Mouse (Mus musculus) liver, embryonic 14 days (tissue): ENCODE measurements around the gene Cd164l2. TPM values are rescaled to one million over a fixed set of nuclear protein-coding genes. Genes with fewer than 3 reads are reported as not detected.

Experiments used
- polyA plus RNA-seq: library from polyadenylated mRNA; depleted of rRNA; stranded (reverse); fragments of >200 nt; gene quantifications from 2 replicates; pipeline ENCODE4 v1.2.3, GENCODE M21; 2012; rRNA removed

The Cd164l2 gene
- 0.07 TPM in 1 of 2 replicates, not detected in the other for polyA plus RNA-seq

DNA sequence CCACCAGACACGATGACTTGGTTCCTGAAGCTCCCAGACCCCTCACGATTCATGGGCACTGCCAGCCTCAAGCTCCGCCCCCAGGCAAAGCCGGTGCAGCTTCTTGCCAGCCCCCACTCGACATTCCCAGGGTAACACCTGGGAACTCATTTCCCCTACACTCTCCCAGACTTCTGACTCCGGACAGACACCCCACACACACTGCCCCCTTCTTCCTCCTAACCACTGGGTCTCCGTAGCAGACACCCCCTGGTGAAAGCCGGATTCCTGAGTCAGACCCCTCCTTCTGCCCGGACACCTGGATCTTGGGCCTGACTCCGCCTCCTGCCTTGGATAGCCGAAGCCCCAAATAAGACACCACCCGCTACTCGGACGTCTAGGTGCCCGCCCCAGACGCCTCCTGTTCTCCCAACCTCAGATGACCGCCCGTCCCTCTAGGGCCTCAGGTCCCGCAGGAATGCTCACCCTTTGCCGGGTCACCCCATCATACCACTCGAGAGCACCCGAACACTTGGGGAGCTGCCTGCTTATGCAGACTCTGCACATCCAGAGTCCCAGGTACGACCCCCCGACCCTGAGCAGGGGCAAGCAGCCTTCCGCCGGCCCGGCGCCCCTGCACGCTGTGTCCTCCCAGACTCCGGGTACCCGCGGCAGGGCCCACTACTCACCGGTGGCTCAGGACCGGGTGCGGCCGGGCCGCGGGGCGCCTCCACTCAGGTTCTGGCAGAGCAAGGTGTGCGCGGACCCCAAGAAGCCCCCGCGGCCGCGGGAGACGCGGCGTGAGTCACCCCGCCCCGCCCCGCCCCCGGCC, at the start of gene Cd164l2, which contains the start of gene Gpr3:
Cd164l2 (plus strand) TSS at position 381 of the 811 bp plus-strand sequence.
Gpr3 (minus strand) TSS at position 786 of the 811 bp plus-strand sequence.

DNA sequence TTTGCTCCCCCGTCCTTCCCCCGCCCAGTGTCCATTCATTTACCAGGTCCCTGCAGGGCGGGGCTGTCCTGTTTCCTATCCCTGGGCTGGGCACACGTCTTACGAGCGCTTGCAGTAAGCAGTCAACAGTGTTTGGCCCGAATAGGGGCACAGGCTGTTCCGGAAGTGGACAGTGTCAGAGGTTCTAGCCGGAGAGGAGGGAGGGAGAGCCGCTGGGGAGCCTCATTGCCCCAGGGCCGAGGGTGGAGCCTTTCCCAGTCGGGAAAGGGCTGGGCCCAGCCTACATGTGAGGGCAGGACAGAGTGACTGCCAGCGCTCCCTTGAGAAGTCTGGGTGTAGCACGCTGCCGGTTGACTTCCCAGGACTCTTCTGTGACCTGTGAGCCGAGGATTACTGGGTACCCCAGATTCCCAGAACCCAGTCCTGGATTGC, 28.6 kb downstream of the Cd164l2 start, which contains the start of gene Map3k6:
Map3k6 (plus strand) TSS at position 329 of the 432 bp plus-strand sequence.

DNA sequence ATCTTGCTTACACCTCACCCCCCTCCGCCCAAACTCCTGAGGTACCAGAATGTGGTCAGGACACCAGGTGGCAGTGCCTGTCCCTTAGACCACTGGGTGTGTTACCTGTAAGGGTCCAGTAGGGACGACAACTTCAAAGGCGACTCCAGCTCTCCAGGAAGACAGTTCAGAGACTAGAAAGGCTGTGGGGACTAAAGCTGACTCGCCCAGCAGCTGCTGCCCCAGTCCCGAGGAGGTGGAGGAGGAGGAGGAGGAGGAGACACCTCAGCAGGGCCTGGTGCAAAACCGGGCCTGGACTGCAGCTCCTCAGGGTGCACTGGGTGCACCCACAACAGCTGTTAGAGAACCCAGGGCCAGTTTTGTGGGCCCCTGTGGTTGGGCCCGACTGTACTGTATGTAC, 51.0 kb downstream of the Cd164l2 start, which contains the start of gene Sytl1:
Sytl1 (minus strand) TSS at position 232 of the 400 bp plus-strand sequence.

Other genes with a start within 250 kb of the Cd164l2 start
- 0.60 and 0.91 TPM in 2 replicates for gene Fgr, start 238.0 kb upstream of the Cd164l2 start, polyA plus RNA-seq
- gene Ahdc1, start 200.9 kb upstream of the Cd164l2 start, polyA plus RNA-seq: 1.1 and 1.2 TPM in 2 replicates
- 10.2 and 12.9 TPM in 2 replicates for gene Wasf2, start 81.6 kb upstream of the Cd164l2 start, polyA plus RNA-seq
- gene Gpr3, start 405 bp downstream of the Cd164l2 start, polyA plus RNA-seq: not detected in 2 replicates
- gene Map3k6, start 28.7 kb downstream of the Cd164l2 start, polyA plus RNA-seq: 1.9 and 2.1 TPM in 2 replicates
- gene Sytl1, start 51.0 kb downstream of the Cd164l2 start, polyA plus RNA-seq: 0.35 and 0.40 TPM in 2 replicates
- 28.7 and 32.3 TPM in 2 replicates for gene Tmem222, start 65.7 kb downstream of the Cd164l2 start, polyA plus RNA-seq
- gene Wdtc1, start 141.3 kb downstream of the Cd164l2 start, polyA plus RNA-seq: 5.4 and 6.4 TPM in 2 replicates
- gene Slc9a1, start 157.6 kb downstream of the Cd164l2 start, polyA plus RNA-seq: 5.6 and 6.9 TPM in 2 replicates